Mouse (Mus musculus): ENCODE data around the gene Prdm16. TPM values are rescaled to one million over a fixed set of nuclear protein-coding genes. Genes with fewer than 3 reads are reported as not detected.

The Prdm16 gene
- total RNA-seq, 1 experiment = 3.1 TPM

GRCm38 (mm10) chr4:154473571-154474307 is 162.9 kb downstream of the Prdm16 start:
- H3K9ac ChIP-seq (ENCODE audit: insufficient read depth, low read depth, low read length, poor library complexity, severe bottlenecking) = no peak overlapping the region
- no peak overlapping the region for H3K4me3 ChIP-seq (ENCODE audit: insufficient read depth in 1 of 2, low read depth in 1 of 2, low read length in 2 of 2, poor library complexity in 1 of 2, severe bottlenecking in 1 of 2)
- TF ChIP-seq CHD2 (IDR thresholded peaks at IDR 0.05; ENCODE audit: low read depth, low read length) (no peak), ZC3H11A (IDR thresholded peaks at IDR 0.05; ENCODE audit: borderline replicate concordance, low read depth, low read length) (no peak), HCFC1 (IDR thresholded peaks at IDR 0.05; ENCODE audit: borderline replicate concordance, insufficient read depth, low read length) (no peak), ZNF384 (IDR thresholded peaks at IDR 0.05; ENCODE audit: low read depth, low read length) (no peak), MAFK (IDR thresholded peaks at IDR 0.05; ENCODE audit: insufficient read depth, low read depth, low read length) (no peak)
- in situ Hi-C loops (cut with MboI; ENCODE audit: low sequenced_read_pairs in 2 of 2, unreplicated experiment in 2 of 2) = no loop called here
- no peaks in the 10 kb centered on the region for H3K4me1 ChIP-seq (ENCODE audit: control insufficient read depth in 2 of 2, insufficient read depth in 2 of 2, low read length in 2 of 2, poor library complexity in 1 of 2)
- H3K27ac ChIP-seq (ENCODE audit: insufficient read depth, low read depth, low read length, poor library complexity, severe bottlenecking) = no peak overlapping the region
- H3K36me3 ChIP-seq (ENCODE audit: control insufficient read depth, insufficient read depth, low read length, poor library complexity, severe bottlenecking) = no peaks in the 10 kb centered on the region
- DNase-seq (ENCODE audit: low read depth, low spot score) = no peak
- H3K9me3 ChIP-seq (ENCODE audit: control insufficient read depth, insufficient read depth, low read depth, low read length) = no peaks in the 10 kb centered on the region

- no peaks in the 10 kb centered on the region for H3K36me3 ChIP-seq (ENCODE audit: control insufficient read depth, insufficient read depth, low read length, poor library complexity, severe bottlenecking)
- H3K4me3 ChIP-seq (ENCODE audit: insufficient read depth in 1 of 2, low read depth in 1 of 2, low read length in 2 of 2, poor library complexity in 1 of 2, severe bottlenecking in 1 of 2) = no peak overlapping the region
- no peak overlapping the region for H3K9ac ChIP-seq (ENCODE audit: insufficient read depth, low read depth, low read length, poor library complexity, severe bottlenecking)
- TF ChIP-seq ZC3H11A (IDR thresholded peaks at IDR 0.05; ENCODE audit: borderline replicate concordance, low read depth, low read length) = no peak
- no peak for TF ChIP-seq CHD2 (IDR thresholded peaks at IDR 0.05; ENCODE audit: low read depth, low read length)
- no peak for TF ChIP-seq HCFC1 (IDR thresholded peaks at IDR 0.05; ENCODE audit: borderline replicate concordance, insufficient read depth, low read length)
- no peak for TF ChIP-seq MAFK (IDR thresholded peaks at IDR 0.05; ENCODE audit: insufficient read depth, low read depth, low read length)
- no peak for TF ChIP-seq ZNF384 (IDR thresholded peaks at IDR 0.05; ENCODE audit: low read depth, low read length)
- no peaks in the 10 kb centered on the region for H3K9me3 ChIP-seq (ENCODE audit: control insufficient read depth, insufficient read depth, low read depth, low read length)
- H3K4me1 ChIP-seq (ENCODE audit: control insufficient read depth in 2 of 2, insufficient read depth in 2 of 2, low read length in 2 of 2, poor library complexity in 1 of 2) = no peaks in the 10 kb centered on the region
- DNase-seq (ENCODE audit: low read depth, low spot score) = no peak
- in situ Hi-C loops (cut with MboI; ENCODE audit: low sequenced_read_pairs in 2 of 2, unreplicated experiment in 2 of 2) = no loop called here
- no peak overlapping the region for H3K27ac ChIP-seq (ENCODE audit: insufficient read depth, low read depth, low read length, poor library complexity, severe bottlenecking)
Observed at GRCm38 (mm10) chr4:154472569-154472968, 164.1 kb downstream of the Prdm16 start.

DNA sequence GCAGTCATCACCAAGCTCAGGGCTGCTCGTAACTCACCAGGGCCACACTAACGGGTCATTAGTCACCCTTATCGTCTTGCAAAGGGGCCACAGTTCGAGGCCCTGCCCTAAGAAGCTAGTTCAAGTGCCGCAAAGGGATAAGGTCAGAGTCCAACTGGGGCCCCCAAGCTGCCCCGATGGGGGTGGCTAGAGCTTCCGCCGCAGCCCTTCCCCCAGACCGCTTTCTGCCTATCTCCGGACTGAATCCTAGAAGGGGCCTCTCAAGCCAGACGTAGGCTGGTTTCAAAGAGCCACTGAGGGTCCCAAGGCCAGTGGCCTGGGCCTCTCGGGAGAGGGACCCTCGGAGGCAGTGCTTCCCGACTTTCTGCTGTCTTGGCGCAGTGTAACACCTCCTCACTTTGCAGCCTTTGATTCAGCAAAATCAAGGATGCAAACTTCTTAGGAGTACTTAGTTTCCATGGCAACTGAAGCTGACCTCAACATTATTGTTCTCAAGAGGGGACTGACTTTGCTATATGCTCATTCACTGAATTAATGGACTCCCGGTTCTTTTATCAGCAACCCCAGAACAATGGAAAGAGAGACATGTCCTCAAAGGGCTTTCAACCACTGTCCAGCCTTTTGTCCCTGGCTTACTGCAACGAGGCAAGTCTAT is 165.1 kb downstream of the Prdm16 start:
- DNase-seq (ENCODE audit: low read depth, low spot score) = no peak
- H3K4me3 ChIP-seq (ENCODE audit: insufficient read depth in 1 of 2, low read depth in 1 of 2, low read length in 2 of 2, poor library complexity in 1 of 2, severe bottlenecking in 1 of 2) = no peak overlapping the region
- H3K9me3 ChIP-seq (ENCODE audit: control insufficient read depth, insufficient read depth, low read depth, low read length) = no peaks in the 10 kb centered on the region
- TF ChIP-seq ZC3H11A (IDR thresholded peaks at IDR 0.05; ENCODE audit: borderline replicate concordance, low read depth, low read length) = no peak
- TF ChIP-seq HCFC1 (IDR thresholded peaks at IDR 0.05; ENCODE audit: borderline replicate concordance, insufficient read depth, low read length) = no peak
- peak; percentile 36; the same call in 1 of the 2 replicates for TF ChIP-seq MAFK (IDR thresholded peaks at IDR 0.05; ENCODE audit: insufficient read depth, low read depth, low read length)
- no peak for TF ChIP-seq CHD2 (IDR thresholded peaks at IDR 0.05; ENCODE audit: low read depth, low read length)
- TF ChIP-seq ZNF384 (IDR thresholded peaks at IDR 0.05; ENCODE audit: low read depth, low read length) = no peak
- no peaks in the 10 kb centered on the region for H3K36me3 ChIP-seq (ENCODE audit: control insufficient read depth, insufficient read depth, low read length, poor library complexity, severe bottlenecking)
- H3K9ac ChIP-seq (ENCODE audit: insufficient read depth, low read depth, low read length, poor library complexity, severe bottlenecking) = no peak overlapping the region
- H3K4me1 ChIP-seq (ENCODE audit: control insufficient read depth in 2 of 2, insufficient read depth in 2 of 2, low read length in 2 of 2, poor library complexity in 1 of 2) = no peaks in the 10 kb centered on the region
- H3K27ac ChIP-seq (ENCODE audit: insufficient read depth, low read depth, low read length, poor library complexity, severe bottlenecking) = no peak overlapping the region
- in situ Hi-C loops (cut with MboI; ENCODE audit: low sequenced_read_pairs in 2 of 2, unreplicated experiment in 2 of 2) = no loop called here

DNA sequence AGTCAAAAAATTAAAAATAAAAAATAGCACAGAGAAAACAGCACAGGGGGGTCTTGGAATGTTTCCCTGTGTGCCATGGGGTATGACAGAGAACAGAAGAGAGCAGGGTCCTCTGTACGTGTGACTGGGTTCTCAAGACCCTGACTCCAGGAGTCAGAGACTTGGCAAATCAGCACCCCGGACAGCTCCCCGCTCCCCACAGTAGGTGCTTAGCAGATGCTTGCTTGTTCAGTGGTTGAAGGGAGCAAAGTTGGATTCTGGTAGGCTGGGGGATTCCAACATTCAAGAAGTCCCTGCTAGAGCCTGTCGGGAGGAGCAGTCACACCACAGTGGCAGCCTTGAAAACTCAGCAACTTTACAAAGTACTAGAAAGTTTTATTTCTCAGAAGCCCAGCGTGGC is 170.4 kb downstream of the Prdm16 start:
- Histone ChIP-seq H3K4me1 (ENCODE audit: control insufficient read depth in 2 of 2, insufficient read depth in 2 of 2, low read length in 2 of 2, poor library complexity in 1 of 2) (no peaks in the 10 kb centered on the region), H3K9me3 (ENCODE audit: control insufficient read depth, insufficient read depth, low read depth, low read length) (no peaks in the 10 kb centered on the region), H3K9ac (ENCODE audit: insufficient read depth, low read depth, low read length, poor library complexity, severe bottlenecking) (no peak overlapping the region), H3K27ac (ENCODE audit: insufficient read depth, low read depth, low read length, poor library complexity, severe bottlenecking) (no peak overlapping the region), H3K36me3 (ENCODE audit: control insufficient read depth, insufficient read depth, low read length, poor library complexity, severe bottlenecking) (no peaks in the 10 kb centered on the region), H3K4me3 (ENCODE audit: insufficient read depth in 1 of 2, low read depth in 1 of 2, low read length in 2 of 2, poor library complexity in 1 of 2, severe bottlenecking in 1 of 2) (no peak overlapping the region)
- in situ Hi-C loops (cut with MboI; ENCODE audit: low sequenced_read_pairs in 2 of 2, unreplicated experiment in 2 of 2) = no loop called here
- DNase-seq (ENCODE audit: low read depth, low spot score) = peak; percentile 72
- no peak for TF ChIP-seq ZNF384 (IDR thresholded peaks at IDR 0.05; ENCODE audit: low read depth, low read length)
- TF ChIP-seq MAFK (IDR thresholded peaks at IDR 0.05; ENCODE audit: insufficient read depth, low read depth, low read length) = no peak
- TF ChIP-seq ZC3H11A (IDR thresholded peaks at IDR 0.05; ENCODE audit: borderline replicate concordance, low read depth, low read length) = no peak
- TF ChIP-seq HCFC1 (IDR thresholded peaks at IDR 0.05; ENCODE audit: borderline replicate concordance, insufficient read depth, low read length) = no peak
- TF ChIP-seq CHD2 (IDR thresholded peaks at IDR 0.05; ENCODE audit: low read depth, low read length) = no peak
